Mouse (Mus musculus): ENCODE data around the gene Tuba4a.

DNA sequence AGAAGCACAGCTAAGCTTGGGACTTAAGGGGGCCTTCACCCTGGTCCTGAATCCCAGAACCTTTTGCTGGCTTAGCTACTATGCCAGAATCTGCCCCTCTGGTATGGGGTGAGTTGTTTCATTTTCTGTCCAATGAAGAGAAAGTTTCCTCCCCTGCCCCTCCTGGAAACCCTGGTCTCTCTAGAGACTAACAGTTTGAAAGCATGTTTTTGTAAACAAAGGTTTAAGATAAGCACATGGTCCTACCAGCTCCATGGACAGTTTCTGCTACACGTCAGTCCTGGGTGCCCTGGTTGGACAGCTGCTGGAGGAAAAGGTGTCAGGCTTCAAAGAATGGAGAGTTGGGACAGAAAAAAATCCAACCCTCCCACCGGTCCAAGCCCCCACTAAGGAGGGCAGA, 29.1 kb downstream of the Tuba4a start:
- TF ChIP-seq EP300 (IDR thresholded peaks at IDR 0.05; ENCODE audit: low read depth): no peak
- no peak for TF ChIP-seq CTCF (IDR thresholded peaks at IDR 0.05; ENCODE audit: low read depth)

All from heart, postnatal 0 days (tissue).